Mouse (Mus musculus): ENCODE data around the gene Mdk.

DNA sequence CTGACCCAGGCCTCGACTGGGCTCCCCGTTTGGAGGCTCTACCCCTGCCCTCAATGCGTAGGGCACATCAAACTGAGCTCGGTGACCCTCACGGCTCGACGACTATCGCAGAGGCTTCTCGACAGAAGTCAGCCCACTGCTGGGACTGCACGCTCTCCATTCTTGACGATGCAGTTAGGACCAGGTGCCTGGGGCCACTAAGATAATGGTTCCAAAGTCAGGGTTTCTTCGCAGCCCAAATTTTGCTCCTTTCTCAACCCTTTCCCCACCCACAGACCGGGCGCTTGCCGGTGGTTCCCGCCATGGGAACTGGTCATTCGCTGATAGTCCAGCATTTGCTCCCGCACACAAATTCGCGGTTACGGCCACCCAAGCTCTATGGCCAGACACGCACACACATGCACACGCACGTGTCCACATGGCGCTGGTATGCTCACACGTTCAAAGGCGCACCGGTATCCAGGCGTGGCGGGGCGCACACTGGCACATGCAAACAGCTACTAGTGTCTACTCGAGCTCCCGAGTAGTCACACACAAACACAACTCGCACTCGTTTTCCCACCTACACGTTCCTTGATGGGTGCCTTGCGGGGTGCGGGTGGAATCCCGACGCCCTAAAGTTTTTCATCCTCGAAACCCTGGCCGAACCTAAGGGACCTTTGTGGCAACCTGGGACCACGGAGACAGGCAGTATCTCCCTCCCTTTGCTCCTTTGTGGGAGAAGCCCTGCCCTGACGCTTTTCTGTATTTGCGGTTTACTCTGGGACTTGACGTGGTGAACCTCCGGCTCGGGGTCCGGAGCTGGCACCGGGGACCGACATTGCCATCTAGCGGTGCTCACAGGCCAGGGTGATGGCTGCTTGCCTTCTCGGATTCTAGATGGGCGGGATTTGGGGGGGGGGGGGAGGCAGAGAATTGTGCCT lies 8.4 kb downstream of the Mdk start:
- TF ChIP-seq CTCF (IDR thresholded peaks at IDR 0.05; ENCODE audit: low read depth, low read length) (peak; percentile 84), POLR2A (IDR thresholded peaks at IDR 0.05; ENCODE audit: extremely low read depth, insufficient read depth, low read length) (no peak)
